Mouse (Mus musculus): ENCODE data around the gene Meaf6.
A peak's percentile ranks its signal among the peaks of the same experiment; 100 is the strongest.

Gene Meaf6

DNA sequence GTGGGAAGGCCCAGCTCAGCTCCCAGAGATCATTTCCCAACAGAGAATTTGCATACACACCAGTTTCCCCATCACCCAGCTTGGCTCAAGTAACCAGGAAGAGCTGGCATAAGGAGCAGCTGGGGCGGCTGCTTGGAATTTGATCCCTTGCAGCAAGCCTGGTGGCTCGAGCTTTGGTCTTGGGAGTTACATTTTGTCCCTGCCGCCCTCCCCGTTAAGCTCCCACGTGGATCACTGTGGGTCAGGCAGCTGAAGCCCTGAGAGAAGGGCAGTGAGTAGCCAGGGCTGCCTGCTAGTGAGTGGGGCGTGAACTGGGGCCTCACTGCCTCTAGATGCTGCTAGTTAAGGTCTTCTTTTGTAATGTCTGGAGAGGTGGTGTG lies 30.8 kb downstream of the Meaf6 start:
- DNase-seq (ENCODE audit: low read depth, low spot score) = no peak

DNA sequence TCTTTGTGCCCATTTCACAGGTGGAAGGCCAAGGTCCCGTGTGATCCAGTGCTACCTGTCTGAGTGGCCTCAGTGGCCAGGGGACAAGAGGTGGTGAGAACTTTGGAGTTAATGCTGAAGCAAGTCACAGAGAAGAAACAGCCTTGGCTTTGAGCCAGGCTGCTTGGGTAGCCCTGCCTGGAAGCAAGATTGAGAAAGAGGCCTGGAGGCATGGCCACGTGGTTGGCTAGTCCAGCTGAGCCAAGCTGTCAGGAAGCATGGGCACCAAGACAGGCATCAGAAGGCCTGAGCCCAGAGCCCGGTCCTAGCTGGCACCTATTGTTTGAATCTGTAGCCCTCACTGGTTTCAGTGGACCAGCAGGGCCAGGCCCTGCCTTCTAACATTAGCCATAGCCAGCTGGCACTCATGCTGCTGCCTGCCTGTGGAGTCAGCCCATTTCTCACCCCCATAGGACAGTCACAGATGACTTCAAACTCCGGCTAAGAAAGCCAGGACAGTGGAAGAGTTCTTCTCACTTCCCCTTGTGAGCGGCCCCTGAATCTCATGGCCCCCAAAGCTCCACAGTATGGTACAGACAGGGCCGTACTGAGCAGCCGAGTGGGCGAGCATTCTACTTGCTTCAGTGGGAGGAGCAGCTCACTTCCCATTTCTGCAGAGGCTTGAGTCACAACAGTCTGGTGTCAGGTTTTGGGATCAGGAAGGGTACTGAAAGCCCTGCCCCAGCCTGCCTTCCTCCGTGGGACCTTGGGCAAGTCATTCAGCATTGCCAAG lies 31.3 kb downstream of the Meaf6 start:
- DNase-seq (ENCODE audit: low read depth, low spot score) = no peak

DNA sequence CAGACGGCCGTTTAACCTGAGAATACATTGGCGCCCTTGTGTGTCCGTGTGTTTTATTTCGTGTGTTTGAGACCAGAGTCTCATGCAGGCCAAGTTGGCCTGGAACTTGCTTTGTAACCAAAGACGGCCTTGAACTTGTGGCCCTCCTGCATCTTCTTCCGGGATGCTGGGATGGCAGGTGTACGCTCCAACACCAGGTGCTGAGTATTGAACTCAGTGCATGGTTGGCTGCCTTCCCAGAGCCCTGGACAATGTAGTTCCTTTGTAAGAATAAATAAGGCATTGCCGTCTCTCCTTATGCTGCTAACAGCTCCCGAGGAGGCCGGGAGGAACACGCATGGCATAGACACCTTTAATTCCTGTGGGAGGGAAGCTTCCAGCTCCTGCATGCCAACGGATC lies 32.0 kb downstream of the Meaf6 start:
- no peak for DNase-seq (ENCODE audit: low read depth, low spot score)

DNA sequence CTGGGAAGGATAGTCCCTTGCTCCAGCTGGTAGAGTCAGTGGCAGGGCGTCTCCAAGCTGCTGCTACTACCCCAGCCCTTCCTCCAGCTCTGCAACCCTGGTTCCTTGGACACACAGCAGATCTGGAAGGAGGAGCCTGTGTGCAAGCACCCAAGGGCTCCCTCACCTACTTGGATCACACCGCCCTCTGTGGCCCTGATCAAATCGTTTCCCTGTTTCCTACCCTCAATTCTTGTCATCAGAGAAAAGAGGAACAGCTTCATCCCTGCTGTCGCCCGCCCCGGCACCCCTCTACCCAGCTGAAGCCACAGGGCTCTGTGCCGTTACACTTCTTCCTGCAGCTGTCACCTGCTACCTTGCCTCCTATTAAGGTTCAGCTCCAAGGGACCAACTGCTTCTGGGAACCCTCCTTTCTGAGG lies 33.0 kb downstream of the Meaf6 start:
- no peak for DNase-seq (ENCODE audit: low read depth, low spot score)

DNA sequence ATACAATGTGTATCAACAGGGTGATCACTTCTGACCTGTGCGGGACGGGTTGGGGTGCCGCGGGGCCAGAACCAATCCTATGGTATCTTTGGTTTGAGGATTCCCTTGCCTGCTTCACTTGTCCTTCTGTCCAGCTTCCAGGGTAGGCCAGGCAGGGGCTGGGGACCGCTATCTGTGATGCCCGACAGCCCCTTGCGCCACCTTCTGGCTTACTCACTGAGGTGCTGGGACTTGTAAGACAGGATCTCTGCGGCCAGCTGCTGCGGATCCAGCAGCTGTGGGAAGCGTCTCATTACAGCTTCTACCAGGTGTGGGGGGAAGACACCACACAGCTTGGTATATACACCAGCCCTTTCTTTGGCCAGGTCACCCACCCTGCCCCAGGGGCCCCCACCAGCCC lies 34.1 kb downstream of the Meaf6 start:
- no peak for DNase-seq (ENCODE audit: low read depth, low spot score)

DNA sequence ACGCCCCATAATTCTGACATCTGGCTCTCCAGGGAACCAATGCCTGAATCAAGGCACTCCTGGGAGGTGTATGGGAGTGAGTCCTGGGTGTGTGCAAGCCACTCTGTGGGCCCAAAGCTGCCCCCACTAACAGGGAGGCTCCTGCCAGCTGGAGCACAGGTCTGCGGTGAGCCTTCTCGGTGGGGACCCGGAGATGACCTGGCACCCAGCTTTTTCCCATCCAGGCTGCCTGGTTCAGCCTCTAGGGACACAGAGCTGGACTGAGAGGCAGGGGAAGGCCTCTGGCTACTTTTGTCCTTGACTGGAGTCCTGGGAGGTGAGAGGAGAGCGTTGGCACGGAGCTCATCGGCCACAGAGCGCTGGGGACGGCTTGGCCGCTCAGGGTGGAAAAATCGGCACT lies 34.8 kb downstream of the Meaf6 start:
- no peak for DNase-seq (ENCODE audit: low read depth, low spot score)

DNA sequence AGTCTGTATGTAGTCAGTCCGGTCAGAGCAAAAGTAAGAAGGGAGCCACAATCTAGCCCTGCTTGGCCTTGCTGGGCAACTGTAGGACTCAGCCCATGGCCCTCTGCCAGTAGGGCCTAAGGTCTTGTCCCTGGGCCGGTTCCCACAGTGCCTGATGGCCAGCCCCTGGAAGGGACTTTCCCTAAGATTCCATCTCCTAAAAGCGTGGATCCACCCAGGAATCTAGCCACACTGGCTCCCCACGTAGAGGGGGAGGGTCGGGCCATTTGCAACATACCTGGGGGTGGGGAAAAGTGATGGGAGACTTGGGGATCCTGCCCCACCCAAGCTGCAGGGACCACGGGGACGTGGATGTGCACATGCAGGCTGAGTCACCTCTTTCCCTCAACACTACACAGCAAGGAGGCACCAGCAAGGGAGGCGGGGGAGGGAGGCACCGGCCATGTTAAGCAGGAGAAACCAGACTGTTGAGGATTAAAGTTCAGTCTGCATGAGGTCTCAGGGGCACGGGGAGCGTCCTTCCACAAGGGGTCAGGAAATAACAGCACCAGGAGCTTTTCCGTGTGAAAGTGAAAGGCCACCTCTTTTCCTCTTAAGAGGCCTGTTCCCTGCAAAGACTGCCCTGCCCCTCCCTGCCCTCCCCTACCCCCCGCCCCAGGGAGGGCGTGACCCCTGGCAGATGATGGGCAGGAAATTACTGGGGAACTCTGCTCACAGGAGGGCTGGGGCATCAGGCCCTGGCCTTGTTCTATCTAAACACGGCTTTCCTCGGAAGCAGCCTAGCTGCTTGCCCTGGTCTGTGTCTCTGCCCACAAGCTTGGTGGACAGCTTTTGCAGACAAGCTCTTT lies 37.7 kb downstream of the Meaf6 start:
- DNase-seq (ENCODE audit: low read depth, low spot score) = peak; percentile 64

DNA sequence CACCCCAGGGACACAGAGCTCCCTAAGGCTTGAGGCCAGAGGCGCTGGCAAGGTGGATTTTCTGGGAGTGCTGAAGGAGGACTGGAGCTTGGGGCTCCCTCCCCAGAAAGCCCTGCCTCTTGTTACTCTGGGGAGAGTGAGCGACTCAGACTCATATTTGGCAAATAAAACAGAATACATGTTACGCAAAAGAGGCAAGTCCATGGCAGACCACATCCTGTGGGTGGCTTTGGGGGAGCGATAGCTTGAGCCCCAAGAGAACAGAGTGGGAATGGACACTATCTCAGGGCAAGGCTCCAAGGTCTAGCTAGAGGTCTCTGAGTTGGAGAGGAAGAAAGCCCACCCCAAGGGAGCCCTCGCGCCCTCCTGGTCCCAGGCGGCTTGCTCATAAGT lies 38.3 kb downstream of the Meaf6 start:
- no peak for DNase-seq (ENCODE audit: low read depth, low spot score)

DNA sequence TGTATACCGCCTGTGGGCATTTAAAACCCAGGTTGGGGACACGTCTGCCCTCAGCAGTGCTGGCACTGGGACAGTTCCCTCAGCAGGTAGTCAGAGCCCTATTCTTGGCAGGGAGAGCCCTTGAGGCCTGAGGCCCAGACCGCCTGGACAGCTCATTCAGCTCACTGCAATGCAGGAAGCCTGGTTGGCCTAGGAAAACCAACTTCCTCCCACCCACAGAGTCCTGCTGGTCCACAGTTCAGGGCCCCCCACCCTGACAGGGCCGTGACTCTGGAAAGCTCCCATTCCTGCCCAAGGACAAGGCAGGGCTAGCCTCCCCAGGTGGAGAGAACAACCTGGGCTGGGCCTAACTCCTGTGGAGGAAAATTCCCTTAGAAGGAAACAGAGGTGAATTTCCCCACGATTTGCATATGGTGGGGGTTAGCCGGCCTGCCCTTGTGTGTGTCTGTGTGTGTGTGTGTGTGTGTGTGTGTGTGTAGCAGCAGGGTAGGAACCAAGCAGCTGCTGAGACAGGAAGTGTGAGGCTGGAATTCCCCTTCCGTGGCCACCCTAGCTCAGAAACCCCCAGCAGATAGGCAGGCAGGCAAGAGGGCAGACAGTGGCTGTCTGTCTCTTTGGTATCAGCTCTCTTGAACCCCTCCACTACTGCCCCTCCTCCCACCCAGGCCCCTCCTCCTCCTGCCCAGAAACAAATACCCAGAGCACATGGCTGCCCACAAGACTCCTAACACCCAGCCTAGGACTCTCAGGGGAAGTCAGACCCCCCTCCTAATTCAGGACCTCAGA lies 39.7 kb downstream of the Meaf6 start:
- peak; percentile 89 for DNase-seq (ENCODE audit: low read depth, low spot score)

DNA sequence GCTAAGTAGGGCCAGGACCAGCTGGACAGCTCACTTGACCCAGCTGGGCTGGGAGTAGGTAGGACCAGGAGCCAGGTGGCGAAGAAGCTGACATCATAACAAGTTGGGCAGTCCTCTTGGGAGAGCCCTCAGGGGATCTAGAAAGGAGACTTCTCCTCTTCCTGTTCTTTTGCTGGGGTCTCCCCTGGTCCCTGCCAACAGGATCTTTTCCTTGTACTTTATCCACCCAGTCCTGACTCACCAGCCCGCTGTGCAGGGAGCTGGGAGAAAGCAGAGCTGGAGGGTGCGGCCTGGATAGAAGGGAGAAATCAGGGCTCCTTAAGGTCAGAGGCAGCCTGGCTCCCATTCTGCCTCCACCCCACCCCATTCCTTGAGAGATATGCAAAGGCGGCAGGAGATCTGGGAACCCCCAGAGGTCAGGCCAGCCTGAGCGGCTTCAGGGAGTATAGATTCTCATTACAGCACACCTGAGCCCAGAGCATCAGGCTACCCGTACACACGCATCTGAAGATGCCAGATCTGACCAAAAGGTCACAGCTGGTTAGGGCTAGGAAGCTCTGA lies 40.5 kb downstream of the Meaf6 start:
- DNase-seq (ENCODE audit: low read depth, low spot score) = peak; percentile 61

DNA sequence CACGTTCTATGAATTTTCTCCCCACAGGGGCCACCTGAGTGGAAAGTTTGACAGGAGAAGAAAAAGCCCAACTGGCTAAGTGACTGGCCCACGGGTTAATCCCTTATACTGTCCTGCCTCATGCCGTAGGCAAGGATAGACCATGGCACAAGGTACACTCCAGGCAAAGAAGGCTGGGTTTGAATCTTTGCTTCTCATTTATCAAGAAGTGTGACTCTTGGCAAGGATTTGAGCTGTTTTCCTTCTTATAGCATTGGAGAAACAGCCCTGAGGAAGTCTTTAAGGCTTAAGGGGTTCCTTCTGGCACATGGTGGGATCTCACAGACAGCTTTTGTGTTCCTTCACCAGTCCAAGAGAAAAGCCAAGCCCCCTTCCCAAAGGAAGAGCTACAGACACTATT lies 41.3 kb downstream of the Meaf6 start:
- no peak for DNase-seq (ENCODE audit: low read depth, low spot score)

DNA sequence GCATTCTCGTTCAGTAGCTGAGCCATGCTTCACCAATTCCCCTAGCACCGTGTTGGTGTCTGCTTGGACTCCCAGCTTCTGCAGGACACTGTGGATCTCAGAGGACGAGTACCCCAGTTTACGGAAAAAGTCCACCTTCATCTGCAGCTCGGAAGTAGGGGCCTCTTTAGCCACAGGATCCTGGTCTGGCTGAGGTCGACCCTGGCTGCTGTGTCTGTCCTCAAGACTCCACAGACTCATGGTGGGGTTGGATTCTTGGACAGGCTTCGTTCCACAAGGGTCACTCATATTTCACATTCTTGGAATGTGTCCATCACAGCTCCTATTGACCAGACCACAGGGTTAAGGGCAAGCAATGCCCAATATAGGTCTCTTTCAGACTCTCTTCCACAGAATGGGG lies 41.8 kb downstream of the Meaf6 start:
- no peak for DNase-seq (ENCODE audit: low read depth, low spot score)

DNA sequence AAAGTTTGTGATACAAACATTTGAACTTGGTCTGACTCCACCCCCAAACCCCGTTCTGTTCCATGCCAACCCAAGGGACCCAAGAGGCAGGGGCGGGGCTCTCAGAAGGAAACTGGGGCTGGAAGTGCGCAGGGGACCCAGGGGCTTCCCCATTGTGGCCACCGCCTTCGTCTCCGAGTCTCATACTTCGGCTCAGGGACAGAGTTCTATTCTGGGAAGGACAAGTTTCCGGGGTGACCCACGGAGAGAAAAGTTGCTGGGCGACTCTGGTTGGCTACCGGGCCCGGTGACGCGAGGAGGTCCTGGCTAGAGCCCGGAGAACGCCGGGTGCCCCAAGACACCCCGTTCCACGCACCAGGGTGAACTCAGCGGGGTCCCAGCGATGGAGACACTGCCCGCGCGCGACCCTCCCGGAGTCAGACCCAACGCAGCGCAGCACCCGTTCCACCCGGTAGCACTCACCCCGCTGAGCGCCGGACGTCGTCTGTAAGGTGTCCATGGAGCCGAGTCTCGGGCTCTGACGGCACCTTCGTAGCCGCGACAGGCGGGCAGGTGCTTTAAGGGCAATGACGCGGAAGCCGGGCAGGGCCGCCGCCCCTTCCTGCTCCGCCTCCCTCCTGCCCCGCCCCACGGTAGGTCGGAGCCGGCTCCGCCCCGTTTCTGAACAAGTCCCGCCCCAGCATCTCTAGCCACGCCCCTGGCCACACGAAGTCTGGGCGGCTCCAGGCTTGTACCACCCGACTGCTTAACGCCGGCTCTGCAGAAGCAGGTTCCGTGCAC lies 42.6 kb downstream of the Meaf6 start, which contains the start of gene Zc3h12a:
Zc3h12a (minus strand) TSS at position 536 of the 780 bp plus-strand sequence.
- DNase-seq (ENCODE audit: low read depth, low spot score) = peak; percentile 92

DNA sequence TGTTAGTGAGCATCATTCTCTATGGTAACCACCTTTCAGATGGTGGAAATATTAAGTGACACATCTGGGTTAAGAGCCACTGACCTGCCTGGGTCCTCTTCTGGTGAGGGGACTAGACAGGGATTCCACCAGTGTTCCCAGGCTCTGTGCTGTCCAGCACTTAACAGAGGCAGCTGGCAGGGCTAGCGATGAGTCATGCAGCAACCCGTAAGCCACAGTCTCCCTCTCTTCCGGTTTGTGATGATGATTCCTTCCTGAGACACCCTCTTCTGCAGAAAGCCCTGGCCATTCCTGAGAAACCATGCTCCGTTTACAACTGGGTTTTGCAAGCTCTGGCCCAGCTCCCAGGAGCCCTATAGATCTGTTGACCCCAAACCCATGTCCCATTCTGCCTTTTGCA lies 46.6 kb downstream of the Meaf6 start:
- DNase-seq (ENCODE audit: low read depth, low spot score) = no peak

DNA sequence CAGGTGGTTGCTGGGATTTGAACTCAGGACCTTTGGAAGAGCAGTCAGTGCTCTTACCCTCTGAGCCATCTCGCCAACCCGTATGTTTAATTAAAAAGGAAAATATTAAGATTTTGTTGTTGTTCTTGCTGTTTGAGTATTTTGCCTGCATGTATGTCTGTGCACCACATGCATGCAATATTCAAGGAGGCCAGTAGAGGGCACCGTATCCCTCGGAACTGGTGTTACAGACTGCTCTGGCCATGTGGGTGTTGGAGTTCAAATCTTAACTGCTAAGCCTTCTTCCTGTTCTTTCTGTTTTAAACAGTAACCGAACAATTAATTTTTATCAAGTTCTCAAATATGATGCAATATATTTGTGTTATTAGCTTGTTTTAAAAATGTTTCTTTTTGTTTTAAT lies 47.5 kb downstream of the Meaf6 start:
- DNase-seq (ENCODE audit: low read depth, low spot score) = peak; percentile 90

DNA sequence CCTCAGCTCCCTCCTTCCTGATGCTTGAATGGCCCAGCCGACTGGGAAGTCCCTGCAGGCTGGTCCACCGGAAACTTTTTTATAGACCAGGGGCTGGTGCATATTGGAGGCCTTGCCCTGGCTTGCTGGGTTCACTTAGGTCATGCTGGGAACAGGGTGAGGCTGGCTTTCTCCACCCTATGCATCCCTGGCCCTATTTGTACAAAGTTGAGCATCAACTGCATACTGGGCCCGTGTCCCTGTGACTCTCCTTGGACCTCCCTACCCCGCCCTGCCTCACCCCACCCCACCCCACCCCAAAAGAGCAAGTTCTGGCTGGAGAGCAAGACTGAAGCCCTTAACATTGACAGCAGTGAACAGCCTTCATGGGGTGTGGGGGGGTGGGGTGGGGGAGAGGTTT lies 49.3 kb downstream of the Meaf6 start:
- peak; percentile 91 for DNase-seq (ENCODE audit: low read depth, low spot score)

DNA sequence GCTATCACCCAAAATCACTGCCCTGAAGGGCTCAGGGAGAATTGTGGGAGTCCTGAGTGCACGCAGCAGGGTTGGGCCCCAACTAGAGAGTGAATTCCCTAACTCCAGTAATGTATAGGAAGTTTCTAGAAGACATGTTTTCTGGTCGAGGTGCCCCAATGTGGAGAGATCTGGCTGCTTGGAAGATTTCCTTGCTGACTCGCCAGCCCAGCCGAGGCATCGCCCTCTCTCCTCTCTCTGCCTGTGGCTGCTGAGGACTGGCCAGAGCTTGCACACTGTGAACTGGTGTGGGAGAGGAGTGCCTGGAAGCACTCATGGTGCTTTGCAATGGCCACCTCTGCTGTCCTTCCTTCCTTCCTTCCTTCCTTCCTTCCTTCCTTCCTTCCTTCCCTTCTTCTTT lies 49.7 kb downstream of the Meaf6 start:
- no peak for DNase-seq (ENCODE audit: low read depth, low spot score)

DNA sequence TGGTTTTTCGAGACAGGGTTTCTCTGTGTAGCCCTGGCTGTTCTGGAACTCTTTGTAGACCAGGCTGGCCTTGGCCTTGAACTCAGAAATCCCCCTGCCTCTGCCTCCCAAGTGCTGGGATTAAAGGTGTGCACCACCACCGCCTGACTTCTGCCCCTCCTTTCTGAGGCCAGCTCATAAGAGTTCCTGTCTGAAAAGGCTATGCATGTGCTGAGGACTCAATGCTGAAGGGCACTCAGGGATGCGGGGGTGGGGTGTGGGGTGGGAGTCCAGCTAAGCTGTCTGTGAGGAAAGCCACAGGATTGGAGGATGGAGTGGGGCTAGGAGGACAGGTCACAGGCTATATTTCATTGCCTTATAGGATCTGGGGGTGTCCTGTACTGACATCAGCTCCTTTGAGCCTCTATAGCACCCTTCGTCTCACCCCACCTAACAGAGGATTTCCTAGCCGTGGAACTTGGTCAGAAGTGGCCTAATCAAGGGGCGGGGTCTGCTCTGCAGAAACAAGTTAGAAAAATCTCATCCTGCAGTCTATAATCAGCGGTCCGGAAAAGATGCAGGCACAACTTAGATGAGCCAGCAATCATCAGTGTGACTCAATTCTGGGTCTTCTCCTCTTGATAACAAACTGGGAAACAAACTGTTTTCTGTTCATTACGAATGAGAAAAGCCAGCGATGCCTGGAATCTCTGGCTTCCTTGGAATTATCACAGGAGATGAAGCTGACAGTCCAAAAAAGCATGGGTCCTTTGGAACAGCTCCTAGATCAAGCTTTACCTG lies 50.3 kb downstream of the Meaf6 start:
- DNase-seq (ENCODE audit: low read depth, low spot score) = peak; percentile 75

DNA sequence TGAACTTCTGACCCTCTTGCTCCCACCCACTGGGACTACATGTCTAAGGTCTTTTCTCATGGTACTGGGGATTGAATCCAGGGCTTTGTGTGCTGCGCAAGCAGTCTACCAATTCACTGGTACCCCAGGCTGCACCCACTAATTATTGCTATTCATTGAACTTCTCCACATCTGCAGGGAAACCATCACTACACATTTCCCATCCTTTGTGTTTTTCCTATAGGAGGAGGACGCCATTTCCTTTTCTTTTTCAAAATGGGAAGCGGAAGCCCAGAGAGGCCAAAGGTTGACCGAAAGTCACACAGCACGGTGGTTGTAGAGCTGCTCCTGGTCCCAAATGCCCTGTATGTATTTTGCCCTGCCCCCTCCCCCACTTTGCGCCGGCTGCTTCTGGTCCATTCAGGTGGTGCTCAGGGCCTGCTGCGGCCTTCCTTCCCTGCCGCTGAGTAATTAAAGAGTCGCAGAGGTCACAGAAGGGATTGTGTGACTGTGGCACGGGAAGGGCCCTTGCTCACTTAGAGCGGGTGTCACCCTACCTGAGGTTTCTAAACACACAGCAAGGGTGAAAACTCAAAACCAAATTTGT lies 51.5 kb downstream of the Meaf6 start:
- DNase-seq (ENCODE audit: low read depth, low spot score) = peak; percentile 94

DNA sequence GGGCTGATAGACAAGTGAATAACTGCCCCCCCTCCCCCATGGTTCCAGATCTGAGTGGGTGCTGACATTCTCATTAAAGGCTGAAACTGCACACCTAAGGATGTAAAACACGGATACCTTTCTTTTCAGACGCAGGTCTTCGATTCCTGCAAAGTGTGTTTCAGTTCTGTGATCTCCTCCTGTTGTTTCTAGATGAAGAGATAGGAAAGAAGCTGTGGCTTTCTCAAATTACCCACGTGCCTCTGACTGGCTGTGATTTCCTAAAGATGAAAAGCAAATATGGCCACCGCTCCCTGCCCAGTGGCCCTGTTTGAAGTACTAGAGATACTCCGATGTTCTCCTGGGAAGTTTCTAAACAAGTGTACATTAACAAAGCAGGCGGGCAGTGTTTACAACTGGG lies 53.4 kb downstream of the Meaf6 start:
- DNase-seq (ENCODE audit: low read depth, low spot score) = no peak

All from ES-CJ7 (cell line).